Mouse (Mus musculus): ENCODE data around the gene Lbr.

DNA sequence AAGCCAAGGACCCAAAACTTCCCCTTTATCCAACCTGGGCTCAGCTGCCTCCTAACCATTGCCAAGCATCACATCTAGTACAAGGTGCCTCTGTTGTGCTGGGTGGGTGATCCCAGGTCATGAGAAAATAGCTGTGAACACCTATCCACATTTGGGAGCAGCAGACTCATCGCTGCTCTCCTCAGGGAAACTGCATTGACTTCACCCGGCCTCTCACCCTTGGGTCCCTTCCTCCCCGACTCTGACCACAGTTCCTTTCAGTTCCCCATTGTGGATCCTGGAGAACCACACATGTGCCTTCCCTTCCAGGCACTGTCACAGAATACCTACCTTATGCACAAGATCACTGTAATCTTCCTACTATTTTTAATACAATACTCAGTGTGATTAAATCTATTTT lies 2.9 kb upstream of the Lbr start:
- TF ChIP-seq CTCF (IDR thresholded peaks at IDR 0.05; ENCODE audit: control insufficient read depth, insufficient read depth, insufficient read length) (no peak), USF1 (IDR thresholded peaks at IDR 0.05; ENCODE audit: low read depth) (no peak), CEBPB (IDR thresholded peaks at IDR 0.05; ENCODE audit: low read depth) (no peak), MYOD1 (IDR thresholded peaks at IDR 0.05; ENCODE audit: control insufficient read depth, insufficient read length, low read depth) (no peak), MAX (IDR thresholded peaks at IDR 0.05) (no peak)

All from C2C12 (cell line).